Mouse (Mus musculus) natural killer cell, adult 2 months (primary cell): ENCODE results near the gene Mccc1.
A peak's percentile ranks its signal among the peaks of the same experiment; 100 is the strongest.

Source experiments
- DNase-seq, 2 experiments: peaks; one replicate each; pipeline ENCODE4 v3.0.0; 2022; ENCODE audit warnings: low spot score in 2 of 2

Mccc1 gene

DNA sequence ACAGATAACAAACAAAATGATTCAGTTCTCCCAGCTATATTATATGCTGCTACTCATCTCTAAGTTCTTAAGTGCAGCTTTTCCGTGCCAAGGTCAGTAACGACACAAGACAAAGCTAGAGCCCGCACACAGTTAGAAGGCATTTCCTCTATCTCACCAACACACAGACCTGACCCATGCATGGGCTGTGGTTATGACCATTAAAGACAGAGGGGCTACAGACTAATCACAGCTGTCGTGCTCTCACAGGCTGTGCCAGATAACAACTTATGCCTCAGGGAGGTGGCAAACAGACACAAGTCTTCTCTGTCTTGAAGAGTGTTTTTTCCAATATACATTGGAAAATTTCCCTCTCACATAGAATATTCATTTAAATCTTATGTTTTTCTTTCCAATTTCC, 35.5 kb downstream of the Mccc1 start:
- no peak for DNase-seq

DNA sequence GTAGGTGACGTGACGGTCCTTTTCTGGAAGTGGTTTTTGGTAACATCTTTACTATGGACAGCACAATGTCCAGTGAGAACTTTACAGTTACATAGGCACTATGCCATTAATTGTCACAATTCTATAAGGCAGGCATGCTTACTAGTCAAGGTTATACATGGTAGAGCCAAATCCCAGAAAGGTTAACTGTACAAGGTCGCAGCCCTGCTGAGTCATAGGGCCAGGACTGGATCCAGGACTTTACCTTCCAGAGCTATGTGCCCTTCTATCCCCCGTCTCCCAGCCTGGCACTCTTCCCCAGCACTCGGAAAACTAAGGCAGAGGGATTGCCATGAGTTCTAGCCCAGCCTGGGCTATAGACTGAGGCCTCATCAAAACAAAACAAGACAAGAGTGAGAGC, 36.6 kb downstream of the Mccc1 start:
- no peak for DNase-seq

DNA sequence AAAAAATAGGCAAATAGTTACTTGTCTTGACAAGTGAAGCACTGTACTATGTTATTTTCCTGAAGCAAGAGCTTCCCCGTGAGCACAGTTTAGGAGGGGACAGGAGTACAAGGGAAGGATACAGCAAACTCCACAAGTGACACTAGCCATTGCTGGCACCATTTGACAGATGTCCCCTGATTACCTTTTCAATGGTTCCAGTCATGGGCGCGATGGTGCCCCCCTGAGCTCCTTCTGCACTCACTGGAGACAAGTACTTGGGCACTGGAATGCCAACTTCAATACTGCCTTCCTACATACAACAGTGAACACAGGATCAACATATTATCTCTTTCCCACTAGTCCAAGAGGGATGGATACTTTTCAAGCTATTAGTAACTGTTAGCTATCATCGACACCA, 37.1 kb downstream of the Mccc1 start:
- DNase-seq: no peak

DNA sequence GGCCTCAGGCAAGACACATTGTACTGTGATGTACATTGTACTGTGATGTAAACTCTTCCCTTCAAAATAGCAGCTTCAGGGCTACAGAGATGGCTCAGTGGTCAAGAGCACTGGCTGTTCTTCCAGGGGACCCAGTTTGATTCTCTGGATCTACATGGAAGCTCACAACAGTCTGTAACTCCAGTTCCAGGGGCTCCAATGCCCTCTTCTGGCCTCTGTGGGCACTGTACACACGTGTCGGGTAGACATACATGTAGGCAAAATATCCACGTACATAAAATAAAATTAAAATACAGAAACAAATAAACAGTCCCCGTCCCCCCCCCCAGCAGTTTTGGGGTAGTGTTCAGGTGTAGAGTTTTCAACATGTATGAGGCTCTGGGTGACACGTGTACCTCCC, 37.5 kb downstream of the Mccc1 start:
- no peak for DNase-seq

DNA sequence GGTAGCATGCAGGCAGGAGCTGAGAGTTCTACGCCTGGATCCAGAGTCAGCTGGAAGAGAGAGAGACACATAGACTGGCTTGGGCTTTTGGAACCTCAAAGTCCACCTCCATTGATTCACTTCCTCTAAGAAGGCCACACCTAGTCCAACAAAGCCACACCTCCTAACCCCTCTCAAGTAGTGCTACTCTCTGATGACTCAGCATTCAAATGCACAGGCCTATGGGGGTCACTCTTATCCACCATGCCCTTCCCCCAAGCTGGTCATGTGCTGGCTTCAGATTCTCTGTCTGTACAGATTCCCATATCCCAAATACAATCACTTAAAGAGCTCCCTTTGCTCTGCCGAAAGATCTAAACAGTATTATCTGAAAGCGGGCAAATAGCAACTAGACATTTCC, 43.2 kb downstream of the Mccc1 start:
- no peak for DNase-seq

DNA sequence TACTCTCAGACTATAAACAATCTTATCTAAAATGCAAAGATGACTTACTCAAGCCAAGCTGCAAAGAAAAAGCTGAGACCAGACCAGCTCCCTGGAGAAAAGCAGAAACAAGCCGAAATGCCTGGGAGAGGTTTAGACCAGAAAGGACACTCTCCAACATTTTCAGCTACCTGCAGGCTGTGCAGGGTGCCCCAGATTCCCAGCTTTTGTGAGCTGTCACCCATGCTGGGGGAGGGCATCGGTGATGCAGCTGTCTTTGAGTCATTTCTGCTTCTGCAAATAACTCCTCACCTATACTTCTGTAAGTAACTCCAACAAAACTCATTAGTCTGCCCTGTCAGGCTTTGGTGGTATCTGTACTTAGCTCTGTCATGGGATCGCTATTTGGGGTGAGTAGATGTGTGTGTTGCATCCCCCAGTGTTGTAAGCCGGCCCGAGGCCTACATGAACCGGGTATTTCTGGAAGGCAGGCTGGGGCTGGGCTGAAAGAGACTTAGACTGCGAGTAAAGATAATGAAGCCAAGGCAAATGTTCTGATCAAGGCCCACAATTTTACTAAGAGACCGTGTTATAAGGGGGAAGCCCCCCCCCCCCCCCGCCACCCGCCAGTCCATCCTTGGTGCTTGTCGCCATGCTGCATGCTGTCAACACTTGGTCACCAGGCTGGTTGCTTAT, 45.4 kb downstream of the Mccc1 start:
- no peak for DNase-seq

DNA sequence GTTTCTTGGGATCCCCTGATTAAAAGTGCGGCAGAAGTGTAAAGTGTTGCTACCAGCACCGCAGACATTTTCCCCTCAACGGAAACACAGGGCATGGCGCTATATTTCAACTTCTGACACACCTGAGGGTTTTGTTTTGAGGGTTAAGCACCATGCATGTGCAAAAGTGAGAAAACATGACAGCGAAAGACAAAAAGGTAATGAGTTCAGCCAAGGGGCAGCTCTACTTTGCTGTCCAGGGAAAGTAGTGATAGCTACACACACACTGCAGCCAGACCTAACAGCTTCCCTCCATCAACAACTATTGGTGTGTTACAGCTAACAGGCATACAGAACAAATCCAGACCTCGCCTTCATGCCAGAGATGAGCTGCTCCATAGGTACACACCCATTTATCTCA, 46.7 kb downstream of the Mccc1 start:
- DNase-seq: no peak

DNA sequence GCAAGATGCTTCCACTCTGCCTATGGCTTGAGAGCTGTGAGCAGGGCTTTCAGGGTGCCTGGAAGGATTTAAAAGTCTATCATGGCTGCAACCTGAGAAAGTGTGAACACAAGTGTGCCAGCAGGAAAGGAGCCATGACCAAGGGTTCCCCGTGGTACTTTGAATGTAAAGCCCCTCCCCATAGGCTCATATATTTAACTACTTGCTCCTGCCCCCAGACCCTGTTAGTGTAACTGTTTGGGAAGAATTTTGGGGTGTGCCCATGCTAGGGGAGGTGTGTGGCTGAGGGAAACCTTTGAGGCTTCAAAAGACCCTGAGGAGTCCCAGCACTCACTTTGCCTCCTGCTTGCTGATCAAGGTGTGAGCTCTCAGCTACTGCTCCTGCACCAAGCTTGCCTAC, 47.3 kb downstream of the Mccc1 start:
- no peak for DNase-seq

- DNase-seq: no peak
Observed at GRCm38 (mm10) chr3:35948197-35948596, 52.3 kb downstream of the Mccc1 start.

DNA sequence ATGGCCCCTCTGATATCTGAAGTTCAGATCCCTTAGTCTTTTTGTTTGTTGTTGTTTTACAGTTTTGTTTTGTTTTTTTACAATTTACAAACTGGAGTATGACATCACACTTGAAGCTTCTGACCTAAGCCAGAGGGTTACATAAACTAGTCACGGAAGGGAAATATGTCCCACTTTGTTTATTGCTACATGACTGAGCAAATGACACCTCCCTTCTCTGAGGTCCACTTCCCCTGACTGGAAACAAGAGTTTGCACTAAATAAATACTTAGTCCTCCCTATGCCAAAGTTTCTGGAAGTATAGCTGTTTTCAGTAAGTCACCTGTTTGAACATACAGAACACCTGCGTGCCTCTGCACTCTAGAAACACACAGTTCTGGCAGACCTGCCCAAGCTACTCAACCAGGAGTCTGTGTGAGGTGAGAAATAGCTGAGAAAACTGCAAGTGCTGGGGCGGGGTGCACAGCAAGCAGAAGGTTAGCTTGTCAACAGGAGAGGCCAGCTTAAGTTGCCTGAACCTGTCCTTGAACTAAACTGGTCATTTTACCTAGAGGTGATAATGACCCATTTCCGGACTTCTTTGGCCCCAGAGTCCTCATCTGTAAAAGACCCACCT, 59.9 kb downstream of the Mccc1 start:
- DNase-seq: no peak

GRCm38 (mm10) chr3:35940047-35940446, 60.4 kb downstream of the Mccc1 start:
- peak in 1 of 2 experiments; percentile 7 for DNase-seq

DNA sequence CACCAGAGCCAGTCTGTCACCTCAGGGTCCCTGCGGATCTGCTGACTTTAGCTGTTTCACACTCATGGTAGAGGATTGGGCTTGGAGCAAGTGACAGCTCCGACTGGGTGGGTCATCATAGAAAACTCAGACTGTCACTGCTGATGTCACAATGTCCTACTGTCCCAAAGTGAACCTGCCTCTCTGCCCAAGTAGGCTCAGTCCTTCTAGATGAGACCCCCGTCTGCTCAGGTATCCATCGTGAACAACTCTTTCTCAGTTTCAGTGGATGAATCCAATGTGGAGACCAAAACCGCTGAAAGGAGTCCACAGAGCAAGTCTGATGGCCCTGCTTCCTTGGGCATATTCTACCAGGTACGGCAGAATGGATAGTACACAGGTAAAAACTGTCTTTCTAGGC, 63.1 kb downstream of the Mccc1 start, which contains the start of gene Dcun1d1:
Gene Dcun1d1, minus strand, starts transcription at position 101 of the 400 bp plus-strand sequence.
- no peak for DNase-seq

DNA sequence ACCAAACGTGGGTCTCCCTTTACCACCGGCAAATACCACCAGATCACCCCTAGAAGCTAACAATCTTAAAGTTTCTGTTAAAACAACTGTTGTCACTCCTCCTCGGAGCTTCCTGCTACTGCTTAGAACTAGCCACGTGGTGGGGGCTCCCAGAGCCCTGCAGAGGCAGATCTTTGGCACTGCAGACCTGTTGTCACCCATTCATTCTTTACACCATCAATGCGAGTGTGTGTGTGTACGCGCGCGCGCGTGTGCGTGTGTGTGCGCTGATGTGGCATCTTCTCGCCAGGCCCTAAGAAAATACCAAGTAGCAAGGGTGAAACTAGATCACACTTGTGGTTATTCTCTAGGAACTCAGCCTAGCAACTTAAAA, 67.1 kb downstream of the Mccc1 start:
- DNase-seq: peak; percentile 29 to 45

DNA sequence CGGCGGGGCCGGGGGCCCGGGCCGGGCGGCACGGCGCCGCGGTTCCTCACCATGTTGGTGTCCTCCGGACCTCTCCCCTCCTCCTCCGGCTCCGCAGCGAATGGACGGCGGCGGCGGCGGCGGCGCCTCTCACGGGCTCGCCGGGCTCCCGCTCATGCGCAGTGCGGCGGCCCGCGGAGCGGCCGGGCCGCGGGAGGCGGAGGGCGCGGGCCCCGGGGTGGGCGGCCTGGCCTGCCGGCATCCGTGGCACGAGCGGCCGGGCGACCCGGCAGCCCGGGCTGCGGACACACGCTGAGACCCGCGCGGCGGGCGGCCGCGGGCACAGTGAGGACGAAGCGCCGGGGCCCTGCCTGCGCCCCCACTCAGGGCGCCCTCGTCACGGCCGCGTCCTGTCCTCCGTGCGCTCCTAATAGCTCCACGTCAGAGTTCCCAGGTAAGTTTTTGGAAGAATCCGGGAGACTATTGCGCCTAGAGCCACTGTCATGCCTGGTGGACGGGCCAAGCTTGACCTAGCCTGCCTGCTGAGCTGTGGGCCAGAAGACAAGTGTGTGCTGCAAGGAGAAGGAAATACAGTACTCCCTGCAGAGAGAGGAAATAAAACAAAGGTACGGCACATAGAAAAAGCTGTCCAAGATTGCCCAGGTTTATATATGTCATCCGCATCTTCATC, 67.6 kb downstream of the Mccc1 start:
- peak; percentile 66 to 75 for DNase-seq

DNA sequence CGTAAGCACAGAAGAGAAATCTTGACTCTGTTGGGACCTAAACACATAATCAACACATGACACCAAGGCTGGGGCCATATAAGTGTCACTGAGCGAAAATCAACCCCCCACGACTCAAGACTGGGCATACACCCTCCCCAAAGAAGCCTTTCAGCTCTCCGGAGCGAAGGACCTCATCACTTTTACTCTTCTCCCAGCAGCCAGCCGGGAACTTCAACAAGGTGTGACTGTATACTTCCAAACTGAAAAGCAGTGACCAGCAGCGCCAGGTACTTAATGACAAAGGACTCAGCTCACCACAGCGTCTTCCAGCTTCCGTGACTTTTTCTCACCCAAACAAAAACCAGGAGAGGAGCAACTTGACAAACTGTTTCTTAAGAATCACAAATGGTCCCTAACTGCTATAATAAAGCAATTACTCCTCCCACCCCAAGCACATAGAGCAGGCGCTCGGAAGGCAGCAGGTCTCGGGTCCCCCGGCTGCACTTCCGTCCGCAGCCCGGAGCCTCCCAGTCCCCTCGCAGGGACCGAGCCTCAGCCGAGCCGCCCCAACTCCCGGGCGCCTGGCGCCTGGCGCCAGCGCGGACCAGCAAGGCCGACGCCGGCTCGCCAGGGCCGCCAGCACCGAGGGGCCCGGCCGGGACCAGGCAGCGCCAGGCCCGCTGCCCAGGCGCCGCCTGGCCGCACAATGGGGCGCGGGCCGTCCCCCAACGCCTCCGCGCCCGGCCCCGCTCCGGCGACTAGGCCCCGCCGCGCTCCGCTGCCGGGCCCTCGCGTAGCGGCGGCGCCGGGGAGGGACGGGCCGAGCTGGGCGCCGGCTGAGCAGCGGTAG, 68.4 kb downstream of the Mccc1 start:
- peak; percentile 51 to 56 for DNase-seq

GRCm38 (mm10) chr3:35931359-35931758, 69.1 kb downstream of the Mccc1 start:
- DNase-seq: no peak

- no peak for DNase-seq
Observed at GRCm38 (mm10) chr3:35929831-35930230, 70.6 kb downstream of the Mccc1 start.

DNA sequence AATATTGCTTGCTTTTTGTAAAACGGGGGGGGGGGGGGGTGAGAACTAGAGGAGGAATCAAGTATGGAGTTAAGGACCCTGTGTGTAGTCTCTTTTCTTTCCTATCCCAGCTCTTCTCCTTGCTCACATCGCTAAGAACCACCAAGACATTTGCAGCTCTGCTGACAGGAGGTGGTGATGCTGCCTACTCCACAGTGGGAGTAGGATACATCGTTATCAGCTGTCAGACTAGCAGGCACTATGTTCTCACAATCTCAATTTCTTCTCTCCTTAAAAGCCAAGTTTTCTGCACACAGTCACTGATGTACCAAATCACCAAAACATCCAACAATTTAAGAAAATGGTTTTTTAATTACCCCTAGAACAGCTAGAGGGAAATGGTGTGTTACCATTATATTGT, 71.1 kb downstream of the Mccc1 start:
- DNase-seq: no peak

DNA sequence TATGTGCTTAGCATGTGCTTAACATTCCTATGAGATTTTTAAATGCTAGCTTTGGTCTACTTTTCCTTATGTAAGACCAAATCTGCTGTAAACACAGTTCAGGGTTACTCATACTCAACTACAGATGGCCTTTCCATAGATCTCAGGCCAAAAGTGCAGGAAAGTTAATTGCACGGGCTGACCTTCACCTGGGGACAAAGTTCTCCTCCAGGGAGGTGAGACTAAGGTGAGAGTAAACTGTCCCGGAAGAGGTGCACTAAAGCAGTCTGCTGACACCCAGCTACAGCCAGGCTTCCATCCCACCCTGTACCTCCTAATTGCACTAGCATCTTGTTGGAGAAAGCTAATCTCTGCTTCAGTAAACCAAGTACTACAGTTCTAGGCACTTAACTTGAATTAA, 74.6 kb downstream of the Mccc1 start:
- no peak for DNase-seq

DNA sequence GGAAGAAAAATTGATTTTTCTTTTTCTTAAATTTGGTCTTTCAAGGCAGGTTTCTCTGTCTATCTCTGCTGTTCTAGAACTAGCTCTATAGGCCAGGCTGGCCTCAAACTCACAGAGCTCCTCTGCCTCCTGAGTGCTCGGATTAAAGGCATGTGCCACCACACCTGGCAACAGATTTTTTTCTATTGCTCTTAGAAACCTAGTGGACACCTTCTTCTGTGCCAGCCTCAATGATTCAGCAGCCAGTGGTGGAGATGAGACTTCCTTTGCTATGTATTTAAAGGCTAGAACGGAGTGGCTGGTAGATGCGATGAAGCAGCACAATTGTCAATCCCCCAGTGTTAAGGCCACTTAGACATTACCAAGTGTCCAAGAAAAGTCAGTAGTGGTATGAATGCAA, 76.5 kb downstream of the Mccc1 start:
- no peak for DNase-seq

DNA sequence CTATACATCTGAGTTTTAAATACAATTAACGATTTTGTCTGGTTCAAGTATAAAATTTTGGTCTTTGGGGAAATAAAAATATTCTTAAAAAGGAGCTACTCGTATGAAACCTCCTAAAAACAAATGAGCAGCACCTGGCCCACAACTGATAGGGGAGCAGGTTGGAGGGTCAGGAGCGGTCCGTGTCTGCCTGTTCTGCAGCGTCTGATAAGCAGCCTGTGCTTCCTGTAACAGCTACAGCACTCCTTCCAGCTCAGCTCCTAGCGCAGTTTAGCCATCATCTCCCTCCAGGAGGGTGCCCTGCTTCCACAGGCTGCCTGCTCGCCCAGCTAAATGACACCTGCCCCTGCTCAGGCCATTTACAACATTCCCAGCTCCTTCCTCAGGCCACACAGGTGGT, 77.0 kb downstream of the Mccc1 start:
- DNase-seq: no peak

DNA sequence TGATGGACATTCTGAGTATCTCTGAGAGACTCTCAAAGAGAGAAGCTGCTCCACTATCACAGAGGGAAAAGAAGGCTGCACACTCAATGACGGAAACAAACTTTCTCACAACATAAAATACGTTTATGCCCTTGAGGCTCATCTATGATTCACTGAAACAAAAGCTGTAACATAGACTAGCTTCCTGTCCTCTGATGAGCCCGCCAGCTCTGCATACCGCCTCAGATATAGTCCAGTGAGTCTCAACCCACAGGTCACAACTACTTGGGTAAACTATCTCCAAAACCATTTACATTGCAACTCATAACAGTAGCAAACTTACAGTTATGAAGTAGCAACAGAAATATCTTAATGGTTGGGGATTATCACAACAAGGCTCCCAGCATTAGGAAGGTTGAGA, 78.0 kb downstream of the Mccc1 start:
- peak in 1 of 2 experiments; percentile 14 for DNase-seq
